Mouse (Mus musculus) hindbrain, embryonic 10.5 days (tissue): ENCODE data around the gene Cttn. TPM values are rescaled to one million over a fixed set of nuclear protein-coding genes. Genes with fewer than 3 reads are reported as not detected.
A peak's percentile ranks its signal among the peaks of the same experiment; 100 is the strongest.

Experiments used
- DNase-seq: peaks from one replicate; pipeline ENCODE4 v3.0.0-alpha.2; 2017; ENCODE audit warnings: low spot score
- H3K27ac ChIP-seq: fragments of 300-500 bp; sonication (generic); 2 replicates; pipeline ENCODE4 v1.5.1; 2016; ENCODE audit warnings: mild to moderate bottlenecking, moderate library complexity
- H3K27me3 ChIP-seq: fragments of 300-500 bp; sonication (generic); 2 replicates; pipeline ENCODE4 v1.6.1; 2016; ENCODE audit warnings: mild to moderate bottlenecking; ENCODE audit not compliant: poor library complexity, insufficient read depth, severe bottlenecking
- H3K36me3 ChIP-seq: fragments of 300-500 bp; sonication (generic); 2 replicates; pipeline ENCODE4 v1.6.1; 2016; ENCODE audit warnings: mild to moderate bottlenecking, moderate library complexity
- H3K4me1 ChIP-seq: fragments of 300-500 bp; sonication (generic); replicated peaks from 2 replicates; pipeline ENCODE4 v1.6.1; 2016; ENCODE audit warnings: mild to moderate bottlenecking
- H3K4me3 ChIP-seq: fragments of 300-500 bp; sonication (generic); 2 replicates; pipeline ENCODE4 v1.5.1; 2016; ENCODE audit warnings: mild to moderate bottlenecking, moderate library complexity
- H3K9me3 ChIP-seq: fragments of 300-500 bp; sonication (generic); 2 replicates; pipeline ENCODE4 v1.6.1; 2016; ENCODE audit warnings: mild to moderate bottlenecking, moderate library complexity
- WGBS: fragments of 180-500 bp; shearing (Covaris S2); methylation state at CpG from one replicate; pipeline ENCODE4 v1.1.7; 2016; 5-methylcytosine and 5-hydroxymethylcytosine counted together
- polyA plus RNA-seq: library from polyadenylated mRNA; unstranded; fragments of >200 nt; fragmentation: Nextera tagmentation; extraction: Ambion mirVana; gene quantifications from 2 replicates; pipeline ENCODE4 v1.2.1, GENCODE M21; 2016

Cttn gene
- polyA plus RNA-seq: 205 and 210 TPM in 2 replicates

DNA sequence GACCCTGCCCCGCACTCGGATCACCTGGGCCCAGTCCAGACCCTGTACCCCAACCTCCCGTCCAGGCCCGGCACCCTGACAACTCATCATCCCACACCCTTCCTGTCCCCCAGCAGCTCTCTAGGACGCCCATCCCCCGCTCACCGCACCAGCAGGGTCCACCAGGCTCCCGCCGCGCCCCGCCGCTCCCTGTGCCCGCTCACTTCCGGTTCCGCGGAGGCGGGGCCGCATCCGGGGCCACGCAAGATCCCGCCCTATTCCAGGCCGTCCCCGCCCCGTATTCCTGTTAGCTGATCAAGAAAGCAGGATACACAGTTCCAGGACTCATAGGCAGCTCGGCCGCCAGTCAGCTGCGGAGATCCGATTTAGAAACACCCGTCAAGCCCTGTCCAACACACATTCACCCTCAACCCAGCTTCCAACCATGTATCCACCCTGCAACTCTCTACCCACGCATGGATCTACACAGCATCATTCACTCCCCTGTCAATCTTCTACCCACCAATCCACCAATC, at the start of gene Cttn:
TSS of gene Cttn (minus strand) at position 465 of the 515 bp plus-strand sequence.
- Histone ChIP-seq H3K27ac (peak within 1 kb of the TSS; percentile 91), H3K27me3 (no peaks in the 10 kb centered on the region), H3K36me3 (peaks cover 24% of the 10 kb centered on the region), H3K4me3 (peak within 1 kb of the TSS; percentile 76), H3K4me1 (peaks cover 20% of the 10 kb centered on the region), H3K9me3 (no peaks in the 10 kb centered on the region)
- peak; percentile 92 for DNase-seq
- WGBS: under 1% methylated on average over 30 of the region's 30 CpGs

DNA sequence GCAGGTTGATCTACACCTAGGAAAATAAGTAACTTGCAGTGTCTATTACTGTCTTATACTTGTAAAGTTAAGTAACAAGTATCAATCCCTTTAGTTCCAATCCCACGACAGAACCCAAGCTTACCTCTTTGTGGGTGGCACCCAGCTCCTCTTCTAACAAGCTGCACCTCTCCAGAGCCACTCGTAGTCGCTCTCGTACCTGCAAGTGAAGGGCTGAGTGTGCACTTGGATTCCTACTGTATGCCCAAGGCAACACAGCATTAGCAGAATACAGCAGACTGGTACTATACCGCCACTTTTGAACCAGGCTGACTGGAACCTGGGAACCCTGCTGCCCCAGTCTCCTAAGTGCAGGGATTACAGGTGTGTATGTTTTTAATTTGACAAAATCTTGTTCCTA, 49.0 kb upstream of the Cttn start:
- H3K36me3 ChIP-seq: peaks cover 59% of the 10 kb centered on the region
- peaks cover 6% of the 10 kb centered on the region for H3K4me1 ChIP-seq
- no peaks in the 10 kb centered on the region for H3K27me3 ChIP-seq
- WGBS: 96% methylated on average over 5 of the region's 5 CpGs
- H3K27ac ChIP-seq: no peak overlapping the region
- H3K9me3 ChIP-seq: no peaks in the 10 kb centered on the region
- DNase-seq: no peak
- no peak overlapping the region for H3K4me3 ChIP-seq

DNA sequence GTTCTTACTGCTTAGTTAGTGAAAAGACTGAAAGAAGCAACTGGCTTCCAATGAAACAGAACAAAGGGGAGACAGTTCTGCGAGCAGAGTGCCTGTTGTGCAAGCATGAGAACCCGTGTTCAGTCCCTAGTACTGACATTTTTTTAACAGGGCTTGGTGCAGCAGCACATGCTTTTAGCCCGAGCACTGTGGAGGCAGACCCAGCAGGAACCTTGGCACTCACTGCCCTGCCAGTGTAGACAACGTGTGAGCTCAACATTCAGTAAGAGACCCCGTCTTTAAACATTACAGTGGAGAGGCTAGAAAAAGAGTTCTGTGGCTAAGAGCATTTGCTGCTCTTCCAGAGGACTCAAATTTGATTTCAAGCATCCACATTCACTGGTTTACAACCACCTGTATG, 45.9 kb upstream of the Cttn start:
- Histone ChIP-seq H3K36me3 (peaks cover 90% of the 10 kb centered on the region), H3K27ac (no peak overlapping the region), H3K4me3 (no peak overlapping the region), H3K9me3 (no peaks in the 10 kb centered on the region), H3K4me1 (no peaks in the 10 kb centered on the region), H3K27me3 (no peaks in the 10 kb centered on the region)
- 85% methylated on average over 5 of the region's 5 CpGs for WGBS
- DNase-seq: no peak

DNA sequence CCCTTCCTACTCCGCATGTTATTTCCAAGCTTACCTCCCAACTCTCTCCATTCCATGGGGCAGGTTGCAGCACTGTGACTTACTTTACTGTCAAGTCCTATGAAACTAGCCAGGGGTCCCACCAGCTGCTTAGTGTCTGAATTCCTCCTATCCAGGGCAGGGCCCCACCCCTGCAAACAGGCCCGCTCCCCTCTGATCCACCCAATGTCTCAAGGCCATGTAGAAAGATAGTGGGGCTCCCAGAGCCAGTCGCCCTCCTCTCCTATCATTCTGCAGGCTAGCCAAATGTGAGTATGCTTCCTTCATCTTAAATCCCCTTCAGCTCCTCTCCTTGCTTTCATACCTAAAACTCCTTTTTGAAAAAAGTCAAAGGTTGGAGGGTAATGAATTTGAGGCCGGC, 38.3 kb upstream of the Cttn start:
- 97% methylated on average over 4 of the region's 4 CpGs for WGBS
- H3K9me3 ChIP-seq: no peaks in the 10 kb centered on the region
- peaks cover 99% of the 10 kb centered on the region for H3K36me3 ChIP-seq
- H3K4me1 ChIP-seq: no peaks in the 10 kb centered on the region
- H3K4me3 ChIP-seq: no peak overlapping the region
- H3K27ac ChIP-seq: no peak overlapping the region
- H3K27me3 ChIP-seq: no peaks in the 10 kb centered on the region
- DNase-seq: no peak

DNA sequence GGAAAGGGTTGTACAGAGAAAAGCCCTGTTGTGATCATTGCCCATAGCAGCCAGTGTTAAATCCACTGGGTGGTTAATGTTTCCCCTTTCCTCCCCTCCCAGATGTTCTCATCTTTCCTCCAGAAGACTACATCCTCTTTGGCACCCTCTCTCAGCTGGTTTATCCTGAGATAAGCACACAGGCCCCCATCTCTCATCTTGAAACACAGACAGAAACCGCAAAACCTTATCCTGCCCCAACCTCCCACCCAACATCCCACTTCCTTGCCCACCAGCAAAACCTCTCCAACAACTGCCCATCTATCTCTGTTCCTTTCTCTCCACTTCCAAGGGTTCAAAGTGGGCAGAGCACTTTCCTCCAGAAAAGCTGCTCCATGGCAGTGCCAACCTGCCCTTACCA, 36.0 kb upstream of the Cttn start:
- no peaks in the 10 kb centered on the region for H3K27me3 ChIP-seq
- 97% methylated on average over 1 of the region's 1 CpGs for WGBS
- H3K4me1 ChIP-seq: no peaks in the 10 kb centered on the region
- H3K9me3 ChIP-seq: no peaks in the 10 kb centered on the region
- H3K4me3 ChIP-seq: no peak overlapping the region
- no peak overlapping the region for H3K27ac ChIP-seq
- H3K36me3 ChIP-seq: peaks cover 99% of the 10 kb centered on the region
- no peak for DNase-seq

DNA sequence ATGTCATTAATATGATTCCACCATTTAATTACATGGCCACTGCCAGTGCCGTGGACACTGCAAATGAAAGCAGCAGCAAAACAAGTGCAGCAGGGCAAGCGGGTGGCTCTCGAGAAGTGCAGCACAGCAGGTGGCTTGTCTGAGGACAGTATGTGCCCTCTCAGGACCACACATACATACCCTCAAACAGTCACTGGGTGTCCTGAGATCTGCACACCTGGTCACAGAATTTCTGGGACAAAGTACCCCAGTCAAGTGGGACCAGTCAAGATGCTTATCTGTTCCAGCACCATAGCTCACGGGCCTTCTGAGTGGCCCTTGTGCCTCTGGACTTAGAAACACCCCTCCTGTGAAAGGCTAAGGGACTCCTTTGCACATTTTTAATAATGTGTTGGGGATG, 33.1 kb upstream of the Cttn start:
- no peaks in the 10 kb centered on the region for H3K4me1 ChIP-seq
- no peaks in the 10 kb centered on the region for H3K27me3 ChIP-seq
- no peak overlapping the region for H3K27ac ChIP-seq
- WGBS: 93% methylated on average over 4 of the region's 4 CpGs
- H3K36me3 ChIP-seq: peaks cover 98% of the 10 kb centered on the region
- DNase-seq: no peak
- no peak overlapping the region for H3K4me3 ChIP-seq
- H3K9me3 ChIP-seq: no peaks in the 10 kb centered on the region

DNA sequence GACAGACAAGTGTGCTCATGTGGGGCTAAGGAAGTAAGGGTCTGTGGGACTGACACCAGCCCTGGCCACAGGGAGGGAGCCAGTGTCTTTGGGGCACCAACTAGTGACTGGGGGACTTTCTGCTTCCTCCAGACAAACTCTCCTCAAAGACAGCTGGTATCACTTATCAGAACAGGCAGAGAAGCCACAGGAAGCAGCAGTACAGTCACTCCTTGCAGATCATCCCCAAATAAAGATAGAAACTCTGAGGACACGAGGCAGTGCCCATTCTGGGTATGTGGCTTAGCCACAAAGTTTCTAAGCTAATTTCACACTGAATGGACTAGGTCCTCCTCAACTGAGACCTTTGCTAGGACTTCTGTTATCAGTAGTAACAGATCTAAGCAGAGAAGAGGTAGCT, 22.1 kb upstream of the Cttn start:
- Histone ChIP-seq H3K4me3 (no peak overlapping the region), H3K36me3 (peaks cover 100% of the 10 kb centered on the region), H3K4me1 (no peaks in the 10 kb centered on the region), H3K27me3 (no peaks in the 10 kb centered on the region), H3K9me3 (no peaks in the 10 kb centered on the region), H3K27ac (no peak overlapping the region)
- WGBS: 71% methylated on average over 1 of the region's 1 CpGs
- DNase-seq: no peak

DNA sequence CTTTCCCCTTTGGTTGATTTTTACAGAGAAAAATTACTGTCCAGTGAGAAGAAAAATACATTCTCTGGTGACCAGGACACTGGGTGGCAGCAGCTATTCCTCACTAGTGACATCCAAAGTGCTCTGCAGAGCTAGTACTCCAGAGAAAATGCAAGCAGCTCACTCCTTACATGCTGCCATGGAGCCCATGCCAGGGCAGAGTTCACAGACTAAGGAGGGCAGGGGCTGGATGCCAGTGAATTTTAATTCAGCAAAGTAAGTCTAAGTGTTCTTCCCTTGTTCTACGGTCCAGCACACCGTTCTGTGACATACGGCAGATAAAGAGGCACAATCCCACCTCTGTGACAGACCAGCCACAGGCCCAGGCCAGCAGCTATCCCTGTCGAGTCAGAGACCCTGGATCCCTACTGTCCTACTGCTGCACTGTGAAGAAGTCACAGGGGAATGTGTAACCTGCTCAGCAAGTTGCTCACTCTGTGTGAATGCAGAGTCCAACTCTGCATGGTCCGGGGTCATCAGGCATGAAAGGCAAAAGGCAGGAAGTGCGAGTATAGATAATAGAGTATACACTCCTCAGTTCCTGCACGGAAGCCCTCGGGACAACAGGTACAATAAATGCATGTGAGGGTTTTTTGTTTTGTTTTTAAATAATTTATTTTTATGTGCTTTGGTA, 19.5 kb upstream of the Cttn start:
- 87% methylated on average over 8 of the region's 8 CpGs for WGBS
- Histone ChIP-seq H3K27me3 (no peaks in the 10 kb centered on the region), H3K4me1 (no peaks in the 10 kb centered on the region), H3K9me3 (no peaks in the 10 kb centered on the region), H3K36me3 (peaks cover 99% of the 10 kb centered on the region), H3K4me3 (no peak overlapping the region), H3K27ac (no peak overlapping the region)
- DNase-seq: no peak

DNA sequence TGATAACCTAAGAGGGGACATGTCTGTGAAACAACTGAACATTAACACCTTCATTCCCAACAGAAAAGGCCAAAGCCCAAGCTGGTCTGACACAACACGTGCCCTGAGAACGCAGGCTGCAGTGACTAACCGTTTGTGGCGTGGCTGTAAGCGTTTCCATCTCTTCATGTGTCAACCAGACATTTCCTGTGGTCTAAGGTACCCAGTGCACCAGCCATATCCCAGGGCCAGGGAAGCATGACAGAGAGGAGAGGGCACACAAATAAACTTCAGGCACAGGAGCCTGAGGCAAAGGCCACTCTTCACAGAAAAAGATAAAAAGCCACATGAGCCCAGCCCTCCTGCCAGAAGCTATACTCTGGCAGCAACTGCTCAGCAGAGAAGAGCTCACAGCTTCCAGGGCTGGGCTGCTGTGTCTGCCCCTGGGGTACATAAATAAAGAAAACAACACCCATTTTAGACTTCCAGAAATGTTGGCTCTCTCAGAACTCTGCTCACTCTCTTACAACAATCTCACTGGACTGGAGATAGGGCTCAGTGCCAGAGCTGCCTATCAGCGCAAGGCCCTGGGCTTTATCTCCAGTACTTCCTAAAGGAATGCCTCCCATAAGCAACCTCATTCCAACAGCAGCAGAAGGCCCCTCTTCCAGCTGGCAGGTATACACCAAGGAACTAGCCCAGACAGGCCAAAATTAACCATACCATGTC, 18.4 kb upstream of the Cttn start:
- no peak for DNase-seq
- H3K9me3 ChIP-seq: no peaks in the 10 kb centered on the region
- no peaks in the 10 kb centered on the region for H3K27me3 ChIP-seq
- H3K27ac ChIP-seq: no peak overlapping the region
- WGBS: 91% methylated on average over 6 of the region's 6 CpGs
- no peaks in the 10 kb centered on the region for H3K4me1 ChIP-seq
- H3K4me3 ChIP-seq: no peak overlapping the region
- H3K36me3 ChIP-seq: peaks cover 99% of the 10 kb centered on the region

DNA sequence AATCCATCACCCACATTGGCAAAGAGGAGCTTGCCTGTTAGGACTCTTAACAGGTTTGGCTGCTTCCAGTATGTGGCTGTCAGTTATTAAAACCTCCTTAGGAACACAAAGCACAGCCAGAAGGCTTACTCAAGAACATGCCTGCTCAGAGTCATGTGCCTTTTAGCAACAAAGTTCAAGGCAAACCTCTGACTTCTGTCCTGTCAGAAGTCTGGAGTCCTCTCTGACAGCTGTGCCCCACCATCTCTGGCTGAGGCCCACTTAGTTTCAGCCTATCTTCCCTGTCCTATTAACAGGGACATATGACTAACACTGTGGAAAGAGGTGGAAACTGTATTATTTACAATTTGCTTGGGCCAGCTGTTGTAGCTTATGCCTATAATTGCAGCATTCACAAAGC, 9.5 kb upstream of the Cttn start:
- DNase-seq: no peak

DNA sequence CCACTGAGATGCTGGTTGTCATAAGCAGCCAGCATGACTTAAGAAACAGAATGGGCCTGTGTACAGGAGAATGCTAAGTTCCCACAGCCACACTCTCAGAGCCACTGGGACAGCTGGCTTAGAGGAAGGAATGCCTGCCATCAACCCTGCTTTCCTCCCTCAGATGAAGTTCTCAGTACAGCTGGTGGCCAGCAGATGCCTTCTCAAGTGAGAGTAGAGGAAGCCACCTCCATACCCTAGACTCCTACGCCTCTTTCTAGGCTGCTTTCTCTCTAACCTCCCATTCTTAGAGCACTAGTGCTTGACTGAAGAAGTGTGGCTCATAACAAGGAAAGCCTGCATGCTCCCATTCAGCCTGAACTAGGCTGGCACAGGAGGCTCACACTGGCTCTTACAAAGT, 8.8 kb upstream of the Cttn start:
- Histone ChIP-seq H3K9me3 (no peaks in the 10 kb centered on the region), H3K36me3 (peaks cover 86% of the 10 kb centered on the region), H3K4me1 (no peaks in the 10 kb centered on the region), H3K27ac (no peak overlapping the region), H3K4me3 (no peak overlapping the region), H3K27me3 (no peaks in the 10 kb centered on the region)
- WGBS: 97% methylated on average over 1 of the region's 1 CpGs
- no peak for DNase-seq

More for the DNA sequence above, 9.5 kb upstream of the Cttn start:
- peaks cover 93% of the 10 kb centered on the region for H3K36me3 ChIP-seq
- H3K27me3 ChIP-seq: no peaks in the 10 kb centered on the region
- H3K27ac ChIP-seq: no peak overlapping the region
- H3K4me3 ChIP-seq: no peak overlapping the region
- no peaks in the 10 kb centered on the region for H3K4me1 ChIP-seq
- no peaks in the 10 kb centered on the region for H3K9me3 ChIP-seq

DNA sequence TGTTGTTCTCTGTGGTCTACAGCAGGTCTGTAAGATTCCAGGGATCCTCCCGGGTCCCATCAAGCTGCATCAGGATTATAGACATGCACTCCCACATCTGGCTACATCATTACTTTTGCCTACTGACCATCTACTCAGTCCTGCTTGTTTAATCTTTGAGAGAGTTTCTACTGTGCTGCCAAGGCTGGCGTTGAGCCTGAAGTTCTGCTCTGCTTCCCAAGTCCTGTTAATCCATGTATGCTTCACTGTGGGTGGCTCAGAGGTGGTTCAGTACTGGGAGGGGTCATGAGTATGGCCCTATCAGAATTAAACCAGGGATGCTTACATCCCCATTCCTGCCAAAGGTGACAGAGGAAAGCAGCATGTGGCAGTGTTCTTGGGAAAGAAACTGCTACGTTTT, 4.9 kb upstream of the Cttn start:
- Histone ChIP-seq H3K27ac (no peak overlapping the region), H3K9me3 (no peaks in the 10 kb centered on the region), H3K27me3 (no peaks in the 10 kb centered on the region), H3K4me1 (no peaks in the 10 kb centered on the region; the same call in 1 of the 2 replicates), H3K4me3 (no peak overlapping the region), H3K36me3 (peaks cover 48% of the 10 kb centered on the region)
- WGBS: 87% methylated on average over 3 of the region's 3 CpGs
- no peak for DNase-seq

DNA sequence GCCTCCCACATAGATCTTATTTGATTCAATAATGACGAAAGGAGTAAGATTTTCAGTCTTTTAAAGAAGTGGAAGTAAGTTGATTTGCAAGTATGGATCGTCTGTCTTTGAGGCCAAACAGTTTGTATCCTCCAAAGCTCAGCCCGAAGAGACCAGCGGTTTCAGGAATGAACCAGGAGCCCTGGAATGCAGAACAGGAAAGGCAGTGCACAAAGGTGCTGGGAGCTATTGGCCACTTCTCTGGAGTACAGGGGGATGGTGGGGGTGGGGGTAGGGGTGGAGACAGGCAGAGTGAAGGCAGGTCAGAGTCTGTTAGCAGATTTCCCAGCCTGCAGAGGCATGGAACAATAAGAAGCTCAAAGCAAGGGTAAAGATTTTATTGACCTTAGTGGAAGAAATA, 2.7 kb upstream of the Cttn start:
- Histone ChIP-seq H3K4me1 (peaks cover 17% of the 10 kb centered on the region), H3K27ac (no peak overlapping the region), H3K4me3 (no peak overlapping the region), H3K27me3 (no peaks in the 10 kb centered on the region), H3K36me3 (peaks cover 30% of the 10 kb centered on the region), H3K9me3 (no peaks in the 10 kb centered on the region)
- 76% methylated on average over 4 of the region's 4 CpGs for WGBS
- no peak for DNase-seq
